Mouse (Mus musculus): ENCODE results near the gene Elp5.

Gene Elp5

DNA sequence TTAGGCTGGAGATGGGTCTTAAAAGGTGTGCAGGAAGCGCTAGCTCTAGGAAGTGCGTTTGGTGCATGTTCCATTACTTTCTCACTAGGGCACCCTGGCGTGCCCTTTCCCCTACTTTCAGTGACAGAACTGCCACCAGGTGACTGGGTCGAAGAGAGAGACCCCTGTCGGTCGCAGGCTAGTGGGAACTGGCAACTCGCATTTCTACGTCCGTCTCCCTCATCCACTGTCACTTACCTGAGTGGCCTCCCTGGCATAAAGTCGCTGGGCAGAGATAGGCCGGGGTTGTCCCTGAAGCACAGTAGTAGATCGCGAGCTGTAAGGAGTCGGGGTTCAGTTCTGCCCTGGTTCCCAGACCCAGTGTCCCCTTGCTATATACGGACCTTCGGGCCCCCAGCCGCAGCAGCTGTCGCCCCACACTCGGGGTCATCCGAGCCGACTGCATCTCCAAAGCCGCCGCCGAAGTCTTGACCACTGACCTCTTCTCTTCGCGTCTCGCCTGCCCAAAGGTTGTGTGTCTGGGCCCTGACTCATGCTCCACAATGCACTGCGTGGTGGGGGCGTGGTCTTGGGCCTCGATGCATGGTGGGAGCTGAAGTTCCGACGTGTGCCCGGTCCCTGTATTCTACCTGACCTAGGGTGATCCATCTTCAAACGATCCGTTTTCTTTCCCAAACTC lies 32.7 kb upstream of the Elp5 start, which contains the start of gene Acadvl:
Gene Acadvl, minus strand, starts transcription at position 532 of the 679 bp plus-strand sequence.
- DNase-seq = peak; percentile 92

- DNase-seq = no peak
Measured at GRCm38 (mm10) chr11:70014051-70014450, 31.7 kb upstream of the Elp5 start.

GRCm38 (mm10) chr11:70013408-70013807 lies 31.1 kb upstream of the Elp5 start:
- DNase-seq = no peak

GRCm38 (mm10) chr11:70012931-70013330 lies 30.6 kb upstream of the Elp5 start:
- DNase-seq = no peak

DNA sequence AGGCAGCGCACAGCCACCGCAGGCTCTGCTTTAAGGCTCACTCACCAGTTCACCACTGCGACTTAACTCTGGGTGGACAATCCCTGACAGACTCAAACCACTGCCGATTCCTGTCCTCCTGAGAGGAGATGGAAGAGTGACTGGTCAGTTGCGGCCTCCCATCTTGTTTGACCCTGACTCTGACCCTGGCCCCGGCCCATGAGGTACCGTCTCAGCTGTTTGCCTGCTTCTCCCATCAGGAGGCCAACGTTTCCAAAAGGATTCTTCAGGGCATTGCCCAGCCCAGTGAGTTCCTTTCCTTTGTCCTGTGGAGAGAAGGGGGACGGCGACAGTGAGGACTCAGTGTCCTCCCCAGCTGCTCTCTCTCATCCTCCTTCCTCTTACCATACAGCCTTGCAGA lies 28.6 kb upstream of the Elp5 start:
- DNase-seq = no peak

DNA sequence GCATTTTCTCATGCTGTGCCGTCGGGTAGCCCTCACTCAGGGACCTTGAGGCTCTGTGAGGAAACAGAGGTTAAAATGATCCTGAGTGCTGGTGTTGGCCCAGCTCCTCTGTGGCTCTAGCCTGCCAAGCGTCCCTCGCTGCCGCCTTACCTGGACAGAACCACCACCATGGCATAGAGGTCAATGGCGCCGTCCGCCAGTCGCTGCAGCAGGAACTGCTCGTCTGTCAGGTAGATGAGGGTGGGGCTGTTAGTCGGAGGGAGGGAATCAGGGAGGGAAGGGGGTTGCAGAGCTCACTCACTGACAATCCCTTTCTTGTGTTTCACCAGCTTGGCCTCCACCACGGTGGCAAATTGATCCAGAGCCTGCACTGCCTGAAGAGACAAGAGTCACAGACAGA lies 28.2 kb upstream of the Elp5 start:
- no peak for DNase-seq

- DNase-seq = no peak
Measured at GRCm38 (mm10) chr11:70010033-70010432, 27.7 kb upstream of the Elp5 start.

GRCm38 (mm10) chr11:70005521-70005920 lies 23.2 kb upstream of the Elp5 start:
- DNase-seq = peak; percentile 71

GRCm38 (mm10) chr11:70002471-70002870 lies 20.2 kb upstream of the Elp5 start:
- DNase-seq = no peak

- DNase-seq = peak; percentile 86
Measured at GRCm38 (mm10) chr11:70001865-70002264, 19.5 kb upstream of the Elp5 start.

GRCm38 (mm10) chr11:70001159-70001558 lies 18.8 kb upstream of the Elp5 start:
- DNase-seq = no peak

GRCm38 (mm10) chr11:70000396-70000898 lies 18.1 kb upstream of the Elp5 start, which contains the start of gene Dvl2:
Dvl2 (plus strand) TSS chr11:70000595.
- DNase-seq = peak; percentile 93

DNA sequence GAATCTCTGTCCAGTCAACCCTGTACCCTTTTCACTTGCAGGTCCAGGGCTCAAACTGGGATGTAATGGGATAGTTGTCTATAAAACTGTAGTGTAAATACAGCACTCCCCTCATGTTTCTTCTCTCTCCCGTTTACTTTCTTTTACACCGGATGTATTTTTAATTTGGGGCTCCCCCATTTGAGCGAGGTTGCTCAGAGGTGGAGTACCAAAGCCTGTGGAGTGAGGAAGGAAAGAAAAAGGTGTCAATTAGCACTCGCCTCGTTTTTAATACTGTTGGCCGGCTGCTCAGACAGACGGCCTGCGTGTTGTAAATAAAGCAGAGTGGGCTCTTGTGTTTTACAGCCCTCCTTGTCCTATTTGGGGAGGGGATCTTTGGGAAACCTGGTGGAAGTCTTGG lies 17.3 kb upstream of the Elp5 start:
- DNase-seq = no peak

DNA sequence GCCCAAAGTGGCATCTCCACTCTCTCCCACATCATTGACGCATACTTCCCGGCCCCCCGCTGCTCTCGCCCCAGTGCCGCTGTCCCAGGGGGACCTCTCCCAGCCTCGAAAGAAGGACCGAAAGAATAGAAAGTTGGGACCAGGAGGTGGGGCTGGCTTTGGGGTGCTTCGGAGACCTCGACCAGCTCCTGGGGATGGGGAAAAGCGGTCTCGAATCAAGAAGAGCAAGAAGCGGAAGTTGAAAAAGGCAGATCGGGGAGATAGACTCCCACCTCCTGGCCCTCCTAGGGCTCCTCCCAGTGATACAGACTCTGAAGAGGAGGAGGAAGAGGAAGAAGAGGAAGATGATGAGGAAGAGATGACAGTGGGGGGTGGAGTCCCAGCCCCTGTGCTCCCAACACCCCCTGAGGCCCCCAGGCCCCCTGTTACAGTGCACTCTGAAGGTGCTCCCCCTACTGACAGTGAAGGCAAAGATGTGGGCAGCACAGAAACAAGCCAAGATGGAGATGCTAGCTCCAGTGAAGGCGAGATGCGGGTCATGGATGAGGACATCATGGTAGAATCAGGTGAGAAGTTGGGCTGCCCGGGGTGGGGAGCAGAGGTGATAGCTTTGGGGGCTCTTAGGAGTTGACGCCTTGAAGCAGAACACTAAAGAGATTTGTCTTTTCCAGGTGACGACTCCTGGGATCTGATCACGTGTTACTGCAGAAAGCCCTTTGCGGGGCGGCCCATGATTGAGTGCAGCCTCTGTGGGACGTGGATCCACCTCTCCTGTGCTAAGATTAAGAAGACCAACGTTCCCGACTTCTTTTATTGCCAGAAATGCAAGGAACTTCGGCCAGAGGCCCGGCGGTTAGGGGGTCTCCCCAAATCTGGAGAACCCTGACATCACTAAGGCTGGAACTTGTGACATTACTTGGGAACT lies 16.5 kb upstream of the Elp5 start:
- peak; percentile 50 for DNase-seq

- DNase-seq = peak; percentile 97
Measured at GRCm38 (mm10) chr11:69997070-69997509, 14.8 kb upstream of the Elp5 start.

DNA sequence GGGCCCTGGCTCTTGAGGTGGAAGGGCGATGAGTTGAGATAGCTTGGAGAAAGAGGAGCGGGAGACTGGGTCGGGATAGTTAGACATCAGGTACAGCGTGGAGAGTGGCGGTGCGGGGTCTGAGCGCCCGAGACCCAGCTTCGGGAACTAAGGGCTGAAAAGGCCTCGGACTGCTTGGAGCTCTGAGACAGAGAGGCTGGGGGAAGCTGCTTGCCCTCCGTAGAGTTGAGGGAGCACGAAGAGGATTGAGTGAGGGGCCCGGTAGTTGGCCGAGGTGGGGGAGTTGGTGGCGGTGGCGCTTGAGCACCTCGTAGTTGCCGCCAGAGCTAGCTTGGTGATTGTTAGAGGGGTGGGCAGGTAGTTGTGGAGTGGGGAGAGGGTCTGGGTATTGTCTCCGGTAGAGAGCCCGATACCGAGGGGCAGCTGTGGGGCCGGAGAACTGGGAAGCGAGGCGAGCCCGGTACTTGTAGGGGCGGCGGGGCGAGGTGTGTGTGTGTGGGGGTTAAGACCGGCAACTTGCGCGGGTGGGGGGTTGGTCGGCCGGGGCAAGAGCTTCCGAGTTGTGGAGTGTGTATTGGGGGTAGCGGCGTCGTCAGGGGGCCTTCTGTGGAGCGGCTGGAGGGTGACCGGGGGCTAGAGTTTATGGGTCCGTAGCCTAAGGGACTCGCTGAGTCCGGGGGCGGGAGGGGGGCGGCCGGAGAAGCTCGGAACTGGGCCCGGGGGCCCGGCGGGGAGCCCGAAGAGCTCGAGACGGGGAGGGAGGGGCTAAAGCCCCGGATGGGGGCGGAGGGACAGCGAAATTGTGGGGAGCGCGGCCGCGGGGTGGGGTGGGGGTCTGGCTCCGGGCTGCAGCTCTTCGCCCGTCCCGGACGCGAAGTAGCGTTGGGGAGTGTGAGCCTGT lies 14.1 kb upstream of the Elp5 start:
- DNase-seq = peak; percentile 83

DNA sequence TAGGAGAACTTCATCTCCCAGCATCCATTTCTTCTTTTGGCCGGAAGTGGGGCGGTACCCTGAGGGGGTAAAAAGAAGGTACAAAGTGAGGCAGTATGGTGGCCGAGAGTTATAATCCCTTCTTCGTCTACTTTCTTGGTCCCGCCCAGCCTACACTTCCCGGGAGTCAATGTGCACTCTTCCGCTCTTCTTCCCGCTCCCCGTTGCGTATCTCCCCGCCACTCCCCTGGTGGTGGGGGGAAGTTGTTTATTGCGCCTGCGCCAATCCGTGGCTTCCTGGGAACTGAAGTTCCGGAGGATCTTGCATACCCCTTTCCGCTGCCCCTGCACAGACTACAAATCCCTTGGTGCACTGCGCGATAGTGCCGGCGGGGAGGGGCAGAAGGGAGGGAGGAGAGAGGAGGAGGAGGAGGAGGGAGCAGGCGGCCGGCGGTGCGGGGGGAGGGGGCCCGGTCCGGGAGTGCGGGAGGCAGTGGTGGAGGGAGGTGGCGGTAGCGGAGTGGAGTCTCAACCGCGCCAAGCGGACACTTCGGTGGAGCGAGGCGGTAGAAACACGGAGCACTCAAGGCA lies 13.2 kb upstream of the Elp5 start, which contains the start of gene Phf23:
Gene Phf23, plus strand, starts transcription at position 387 of the 570 bp plus-strand sequence.
- peak; percentile 95 for DNase-seq

GRCm38 (mm10) chr11:69994401-69995090 lies 12.2 kb upstream of the Elp5 start:
- no peak for DNase-seq

DNA sequence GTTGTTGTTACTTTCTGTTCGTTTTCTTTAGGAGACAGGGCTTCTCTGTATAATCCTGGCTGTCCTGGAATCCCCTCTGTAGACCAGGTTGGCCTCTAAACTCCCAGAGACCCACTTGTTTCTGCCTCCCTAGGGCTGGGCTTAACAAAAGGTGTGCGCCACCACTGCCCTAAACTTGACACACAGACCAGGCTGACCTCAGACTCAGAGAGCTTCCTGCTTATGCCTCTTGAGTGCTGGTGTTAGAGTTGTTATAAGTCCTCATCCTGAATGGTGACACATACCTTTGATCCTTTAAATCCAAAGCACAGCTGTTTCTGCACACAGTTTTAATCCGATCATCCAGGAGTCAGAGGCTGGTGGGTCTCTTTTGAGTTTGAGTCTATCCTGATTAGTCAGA lies 10.6 kb upstream of the Elp5 start:
- DNase-seq = no peak

GRCm38 (mm10) chr11:69992396-69992795 lies 10.1 kb upstream of the Elp5 start:
- peak; percentile 23 for DNase-seq

DNA sequence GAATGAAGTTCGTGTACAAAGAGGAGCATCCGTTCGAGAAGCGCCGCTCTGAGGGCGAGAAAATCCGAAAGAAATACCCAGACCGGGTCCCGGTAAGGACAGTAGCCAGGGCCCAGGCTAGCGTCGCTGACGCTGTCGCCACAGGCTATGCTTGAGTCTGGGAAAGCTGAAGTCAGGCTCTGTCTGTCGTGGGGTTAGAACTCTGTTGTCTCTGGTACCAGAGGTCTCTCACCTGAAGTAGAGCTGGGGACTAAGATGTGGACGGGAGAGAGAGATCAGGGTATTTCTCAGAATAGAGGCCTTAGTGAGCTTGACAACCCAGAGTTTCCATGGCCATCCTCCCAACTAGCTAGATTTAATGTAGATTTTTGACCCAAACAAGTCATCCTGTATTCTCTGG lies 9.4 kb upstream of the Elp5 start:
- no peak for DNase-seq

Measured in thymus, postnatal 4 days (tissue).